Mouse (Mus musculus) forebrain, postnatal 0 days (tissue): ENCODE measurements around the gene Apoc3. TPM values are rescaled to one million over a fixed set of nuclear protein-coding genes. Genes with fewer than 3 reads are reported as not detected.

Experiments used
- ATAC-seq: fragments of 200-750 bp; cut with Nextera tagmentation; 2 replicates; pipeline ENCODE4 v1.8.0; 2017; ENCODE audit warnings: mild to moderate bottlenecking, moderate library complexity
- DNase-seq: peaks from one replicate; pipeline ENCODE4 v3.0.0-alpha.2; 2015
- H3K27ac ChIP-seq: fragments of 300-500 bp; sonication (generic); 2 replicates; pipeline ENCODE4 v1.5.1; 2014; ENCODE audit warnings: low read depth, mild to moderate bottlenecking, antibody characterized with exemption, low read length, moderate library complexity, mixed read lengths
- H3K27me3 ChIP-seq: fragments of 300-500 bp; sonication (generic); 2 replicates; pipeline ENCODE4 v1.6.1; 2014; ENCODE audit warnings: mild to moderate bottlenecking, low read length, mixed read lengths; ENCODE audit not compliant: insufficient read depth
- H3K36me3 ChIP-seq: fragments of 300-500 bp; sonication (generic); 2 replicates; pipeline ENCODE4 v1.6.1; 2014; ENCODE audit warnings: mild to moderate bottlenecking, moderate library complexity; ENCODE audit not compliant: insufficient read depth
- H3K4me1 ChIP-seq: fragments of 300-500 bp; sonication (generic); 2 replicates; pipeline ENCODE4 v1.6.1; 2014; ENCODE audit warnings: antibody characterized with exemption; ENCODE audit not compliant: insufficient read depth
- H3K4me2 ChIP-seq: fragments of 300-500 bp; sonication (generic); 2 replicates; pipeline ENCODE4 v1.6.1; 2014; ENCODE audit warnings: low read depth, mild to moderate bottlenecking, moderate library complexity
- H3K4me3 ChIP-seq: fragments of 300-500 bp; sonication (generic); 2 replicates; pipeline ENCODE4 v1.5.1; 2014; ENCODE audit warnings: low read depth, low read length, mixed read lengths
- H3K9ac ChIP-seq: fragments of 300-500 bp; sonication (generic); 2 replicates; pipeline ENCODE4 v1.6.1; 2014; ENCODE audit warnings: mild to moderate bottlenecking
- H3K9me3 ChIP-seq: fragments of 300-500 bp; sonication (generic); 2 replicates; pipeline ENCODE4 v1.6.1; 2016; ENCODE audit warnings: low read length
- CTCF ChIP-seq: sonication (generic); IDR thresholded peaks from 2 replicates; pipeline ENCODE4 v1.5.1; 2016; ENCODE audit warnings: antibody characterized with exemption, control low read depth, low read depth
- WGBS: fragments of 180-500 bp; shearing (Covaris S2); extraction: QIAGEN DNeasy Blood & Tissue Kit; methylation state at CpG from one replicate; pipeline ENCODE4 v1.1.7; 2014; 5-methylcytosine and 5-hydroxymethylcytosine counted together
- polyA plus RNA-seq: library from polyadenylated mRNA; unstranded; fragments of >200 nt; fragmentation: Nextera tagmentation; extraction: Ambion mirVana; gene quantifications from 2 replicates; pipeline ENCODE4 v1.2.1, GENCODE M21; 2015
- total RNA-seq: library from RNA; depleted of rRNA; stranded (reverse); fragments of >200 nt; gene quantifications from 2 replicates; pipeline ENCODE4 v1.2.3, GENCODE M21; 2014; rRNA removed

Apoc3 gene
- total and polyA plus RNA-seq, 2 experiments from 2014 or later = 0.44 TPM; not detected in 1

- H3K27ac ChIP-seq = no peak overlapping the region
- ATAC-seq (no peak), DNase-seq (no peak)
- H3K4me3 ChIP-seq = no peak overlapping the region
- no peaks in the 10 kb centered on the region for H3K4me1 ChIP-seq
- peak; percentile 46 for TF ChIP-seq CTCF
- no peak overlapping the region for H3K9ac ChIP-seq
- H3K4me2 ChIP-seq = no peak overlapping the region
- H3K36me3 ChIP-seq = no peaks in the 10 kb centered on the region
- no peaks in the 10 kb centered on the region for H3K27me3 ChIP-seq
- 52% methylated on average over 2 of the region's 2 CpGs for WGBS
- H3K9me3 ChIP-seq = no peaks in the 10 kb centered on the region
Observed at GRCm38 (mm10) chr9:46185191-46185590, 50.2 kb downstream of the Apoc3 start.

- H3K27ac ChIP-seq = no peak overlapping the region
- no peak for DNase-seq
- 85% methylated on average over 5 of the region's 5 CpGs for WGBS
- no peaks in the 10 kb centered on the region for H3K9me3 ChIP-seq
- no peaks in the 10 kb centered on the region for H3K4me1 ChIP-seq
- H3K4me3 ChIP-seq = no peak overlapping the region
- H3K36me3 ChIP-seq = no peaks in the 10 kb centered on the region
- no peak overlapping the region for H3K9ac ChIP-seq
- no peak for TF ChIP-seq CTCF
- H3K27me3 ChIP-seq = no peaks in the 10 kb centered on the region
- ATAC-seq = no peak
- H3K4me2 ChIP-seq = no peak overlapping the region
Observed at GRCm38 (mm10) chr9:46184542-46184941, 50.9 kb downstream of the Apoc3 start.

Other genes with a start within 250 kb of the Apoc3 start
- 318 and 354 TPM in 2 replicates for gene Pafah1b2, start 222.9 kb downstream of the Apoc3 start, total RNA-seq
- 222 and 258 TPM in 2 replicates for gene Pafah1b2, start 222.9 kb downstream of the Apoc3 start, polyA plus RNA-seq
- 24.2 and 27.9 TPM in 2 replicates for gene Sik3, start 222.8 kb downstream of the Apoc3 start, total RNA-seq
- gene Sik3, start 222.8 kb downstream of the Apoc3 start, polyA plus RNA-seq = 8.4 and 9.3 TPM in 2 replicates
- 1.1 and 1.4 TPM in 2 replicates for gene Apoa1, start 7.1 kb downstream of the Apoc3 start, total RNA-seq
- gene Apoa1, start 7.1 kb downstream of the Apoc3 start, polyA plus RNA-seq = 2.3 and 3.0 TPM in 2 replicates
- 0.31 TPM in 1 of 2 replicates, not detected in the other for gene Apoa4, start 5.1 kb upstream of the Apoc3 start, total RNA-seq
- not detected in 2 replicates for gene Apoa4, start 5.1 kb upstream of the Apoc3 start, polyA plus RNA-seq
- gene Apoa5, start 33.0 kb upstream of the Apoc3 start, total RNA-seq = not detected in 2 replicates
- not detected in 2 replicates for gene Apoa5, start 33.0 kb upstream of the Apoc3 start, polyA plus RNA-seq
- 34.3 and 44.1 TPM in 2 replicates for gene Zpr1, start 37.4 kb upstream of the Apoc3 start, total RNA-seq
- 49.1 and 56.0 TPM in 2 replicates for gene Zpr1, start 37.4 kb upstream of the Apoc3 start, polyA plus RNA-seq
- gene Bud13, start 47.4 kb upstream of the Apoc3 start, total RNA-seq = 13.5 and 14.7 TPM in 2 replicates
- 11.5 and 12.8 TPM in 2 replicates for gene Bud13, start 47.4 kb upstream of the Apoc3 start, polyA plus RNA-seq
- gene 4931429L15Rik, start 84.3 kb upstream of the Apoc3 start, total RNA-seq = not detected in 2 replicates
- gene 4931429L15Rik, start 84.3 kb upstream of the Apoc3 start, polyA plus RNA-seq = not detected in 2 replicates